Mouse (Mus musculus) limb, embryonic 14.5 days (tissue): Measurements from ENCODE around the gene Gm281. TPM values are rescaled to one million over a fixed set of nuclear protein-coding genes. Genes with fewer than 3 reads are reported as not detected.

Experiments used
- ATAC-seq: fragments of 200-750 bp; cut with Nextera tagmentation; 2 replicates; pipeline ENCODE4 v1.8.0; 2017; ENCODE audit warnings: low read depth, moderate number of reproducible peaks, moderate TSS enrichment; ENCODE audit not compliant: low FRiP score
- DNase-seq: peaks from one replicate; pipeline ENCODE4 v3.0.0-alpha.2; 2015; ENCODE audit warnings: low spot score
- H3K27ac ChIP-seq: fragments of 300-500 bp; sonication (generic); replicated peaks from 2 replicates; pipeline ENCODE4 v1.5.1; 2014; ENCODE audit warnings: low read depth, mild to moderate bottlenecking, low read length, moderate library complexity, mixed read lengths
- H3K27me3 ChIP-seq: fragments of 300-500 bp; sonication (generic); 2 replicates; pipeline ENCODE4 v1.6.1; 2014; ENCODE audit warnings: low read length, mixed read lengths; ENCODE audit not compliant: control insufficient read depth, insufficient read depth
- H3K36me3 ChIP-seq: fragments of 300-500 bp; sonication (generic); 2 replicates; pipeline ENCODE4 v1.6.1; 2014; ENCODE audit warnings: mild to moderate bottlenecking, low read length, moderate library complexity, mixed read lengths; ENCODE audit not compliant: control insufficient read depth, insufficient read depth
- H3K4me1 ChIP-seq: fragments of 300-500 bp; sonication (generic); 2 replicates; pipeline ENCODE4 v1.6.1; 2014; ENCODE audit warnings: antibody characterized with exemption, low read length, mixed read lengths; ENCODE audit not compliant: control insufficient read depth, insufficient read depth
- H3K4me2 ChIP-seq: fragments of 300-500 bp; sonication (generic); replicated peaks from 2 replicates; pipeline ENCODE4 v1.6.1; 2014; ENCODE audit warnings: low read depth, mild to moderate bottlenecking, low read length, moderate library complexity; ENCODE audit not compliant: severe bottlenecking
- H3K4me3 ChIP-seq: fragments of 300-500 bp; sonication (generic); replicated peaks from 2 replicates; pipeline ENCODE4 v1.5.1; 2014; ENCODE audit warnings: low read length
- H3K9ac ChIP-seq: fragments of 300-500 bp; sonication (generic); 2 replicates; pipeline ENCODE4 v1.6.1; 2014; ENCODE audit warnings: mild to moderate bottlenecking, low read depth, low read length, moderate library complexity; ENCODE audit not compliant: severe bottlenecking
- H3K9me3 ChIP-seq: fragments of 300-500 bp; sonication (generic); 2 replicates; pipeline ENCODE4 v1.6.1; 2016; ENCODE audit warnings: low read length; ENCODE audit not compliant: control insufficient read depth
- POLR2A ChIP-seq: fragments of 200-500 bp; IDR thresholded peaks from 2 replicates; pipeline ENCODE4 v1.8.0; 2012; ENCODE audit warnings: inconsistent platforms, mild to moderate bottlenecking, moderate library complexity, borderline replicate concordance; ENCODE audit not compliant: insufficient read depth, insufficient read length; ENCODE audit errors: extremely low read depth
- WGBS: fragments of 180-500 bp; shearing (Covaris S2); extraction: QIAGEN DNeasy Blood & Tissue Kit; methylation state at CpG from one replicate; pipeline ENCODE4 v1.1.7; 2014; 5-methylcytosine and 5-hydroxymethylcytosine counted together
- microRNA-seq: library from miRNA; unstranded; fragments of <30 nt; microRNA quantifications from one replicate; pipeline ENCODE4, GENCODE M21; 2016
- polyA plus RNA-seq, 2 experiments: library from polyadenylated mRNA; depleted of rRNA in 1 of 2; stranded (reverse) in 1 of 2; unstranded in 1 of 2; fragments of >200 nt; fragmentation: Nextera tagmentation in 1 of 2; extraction: Ambion mirVana in 1 of 2; gene quantifications; 2 replicates each; pipeline versions ENCODE4 v1.2.1 to v1.2.3; 2012 to 2014

Gene Gm281
- polyA plus RNA-seq, 2 experiments = 0.03 to 0.08 TPM

DNA sequence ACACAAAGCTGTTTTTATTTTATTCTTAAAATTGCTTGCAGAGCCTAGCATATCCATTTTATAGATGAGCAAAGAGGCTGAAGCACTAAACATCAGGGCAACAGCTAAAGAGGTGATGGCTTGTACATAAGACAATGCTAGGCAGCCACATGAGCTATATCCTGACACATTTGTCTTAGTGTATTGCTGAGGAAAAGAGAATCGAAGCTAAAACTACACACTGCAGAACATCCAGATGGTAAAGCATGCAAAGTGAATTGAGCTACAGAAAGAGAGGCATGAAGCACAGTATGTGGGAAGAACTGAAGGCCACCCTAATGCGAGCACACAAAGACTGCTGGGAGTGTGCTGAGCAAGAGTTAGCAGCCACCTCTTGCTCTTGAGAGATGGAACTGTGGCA is 143.1 kb downstream of the Gm281 start:
- Histone ChIP-seq H3K4me3 (no peak overlapping the region), H3K27me3 (no peaks in the 10 kb centered on the region), H3K27ac (no peak overlapping the region), H3K4me1 (0 out of 2 replicates have a peak, but pooled peaks cover 3% of the 10 kb centered on the region), H3K4me2 (no peak overlapping the region), H3K9ac (no peak overlapping the region), H3K36me3 (no peaks in the 10 kb centered on the region), H3K9me3 (no peaks in the 10 kb centered on the region)
- ATAC-seq = peak; percentile 13; the same call in 1 of the 2 replicates
- TF ChIP-seq POLR2A = no peak
- 49% methylated on average over 2 of the region's 2 CpGs for WGBS
- no peak for DNase-seq

DNA sequence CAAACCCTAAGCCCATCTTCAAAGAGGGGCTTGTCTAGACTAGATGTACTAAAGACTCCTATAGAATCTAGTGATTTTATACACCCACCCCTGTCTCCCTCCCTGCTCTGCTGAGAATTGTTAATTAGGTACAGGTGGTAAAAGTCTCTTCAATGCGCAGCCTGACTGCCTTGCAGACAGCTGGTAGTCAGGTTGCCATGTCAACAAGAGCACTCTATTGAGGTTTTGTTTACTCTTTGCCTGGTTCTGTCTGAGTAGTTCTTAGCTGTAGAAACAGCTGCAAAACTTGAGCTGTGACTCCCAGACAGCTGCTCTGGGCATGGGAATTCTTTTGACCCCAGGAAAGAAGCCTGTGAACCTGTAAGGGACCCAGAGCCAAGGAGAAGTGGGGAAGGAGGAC is 143.6 kb downstream of the Gm281 start:
- no peak for TF ChIP-seq POLR2A
- ATAC-seq (peak; percentile 89), DNase-seq (peak; percentile 23)
- no peaks in the 10 kb centered on the region for H3K36me3 ChIP-seq
- no peak overlapping the region for H3K4me3 ChIP-seq
- no peak overlapping the region for H3K9ac ChIP-seq
- 11% methylated on average over 1 of the region's 1 CpGs for WGBS
- H3K27ac ChIP-seq = no peak overlapping the region
- no peak overlapping the region for H3K4me2 ChIP-seq
- H3K27me3 ChIP-seq = no peaks in the 10 kb centered on the region
- H3K9me3 ChIP-seq = no peaks in the 10 kb centered on the region
- 0 out of 2 replicates have a peak, but pooled peaks cover 3% of the 10 kb centered on the region for H3K4me1 ChIP-seq

Small RNA genes lying within 50 kb of the gene (microRNA-seq; reads per million reads assigned to microRNA genes)
- not detected for gene Gm27506

Other genes starting within 250 kb of the Gm281 start
- gene Sntn, start 243.6 kb downstream of the Gm281 start, polyA plus RNA-seq (2012; rRNA removed) = not detected in 2 replicates
- gene Sntn, start 243.6 kb downstream of the Gm281 start, polyA plus RNA-seq (2014; fragmentation: Nextera tagmentation; extraction: Ambion mirVana) = not detected in 2 replicates
- 18.7 and 26.7 TPM in 2 replicates for gene Atxn7, start 47.0 kb upstream of the Gm281 start, polyA plus RNA-seq (2012; rRNA removed)
- gene Atxn7, start 47.0 kb upstream of the Gm281 start, polyA plus RNA-seq (2014; fragmentation: Nextera tagmentation; extraction: Ambion mirVana) = 6.4 and 8.8 TPM in 2 replicates
- gene Thoc7, start 47.4 kb upstream of the Gm281 start, polyA plus RNA-seq (2012; rRNA removed) = 89.4 and 116 TPM in 2 replicates
- 194 and 195 TPM in 2 replicates for gene Thoc7, start 47.4 kb upstream of the Gm281 start, polyA plus RNA-seq (2014; fragmentation: Nextera tagmentation; extraction: Ambion mirVana)
- 80.6 and 103 TPM in 2 replicates for gene Psmd6, start 206.5 kb upstream of the Gm281 start, polyA plus RNA-seq (2012; rRNA removed)
- gene Psmd6, start 206.5 kb upstream of the Gm281 start, polyA plus RNA-seq (2014; fragmentation: Nextera tagmentation; extraction: Ambion mirVana) = 232 and 234 TPM in 2 replicates